Mouse (Mus musculus): ENCODE data around the gene Hoxd11.

Gene Hoxd11

DNA sequence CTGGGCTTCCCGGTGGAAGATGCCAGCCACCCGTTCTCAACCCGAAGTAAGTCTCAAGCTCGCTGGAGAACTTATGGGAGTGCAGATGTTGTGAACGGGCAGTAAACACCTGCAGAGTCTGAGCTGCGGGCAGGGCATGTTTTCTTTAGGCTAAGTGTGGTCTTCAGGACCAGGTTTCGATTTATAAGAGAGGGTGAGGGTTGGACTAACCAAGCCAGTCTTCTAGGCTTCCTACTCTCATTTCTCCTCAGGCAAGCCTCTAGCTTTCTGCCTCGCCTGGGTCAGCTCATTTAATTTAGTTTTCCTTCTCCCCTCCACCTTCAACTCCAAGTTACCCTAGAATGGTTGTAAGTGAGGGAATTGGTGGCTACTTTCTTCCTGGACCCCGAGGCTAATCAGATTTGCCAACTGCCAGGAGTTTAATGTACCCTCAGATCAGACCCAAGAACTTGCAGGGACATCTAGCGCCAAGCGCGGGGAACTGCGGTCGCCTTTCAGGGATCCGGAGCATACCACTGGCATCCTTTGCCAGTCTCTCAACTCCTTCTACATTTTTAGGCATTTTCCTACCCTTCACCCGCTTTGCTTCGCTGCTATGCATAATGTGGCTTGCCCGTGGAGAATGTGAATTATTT is 15.9 kb upstream of the Hoxd11 start:
- peak; percentile 30 for DNase-seq (ENCODE audit: low spot score)

DNA sequence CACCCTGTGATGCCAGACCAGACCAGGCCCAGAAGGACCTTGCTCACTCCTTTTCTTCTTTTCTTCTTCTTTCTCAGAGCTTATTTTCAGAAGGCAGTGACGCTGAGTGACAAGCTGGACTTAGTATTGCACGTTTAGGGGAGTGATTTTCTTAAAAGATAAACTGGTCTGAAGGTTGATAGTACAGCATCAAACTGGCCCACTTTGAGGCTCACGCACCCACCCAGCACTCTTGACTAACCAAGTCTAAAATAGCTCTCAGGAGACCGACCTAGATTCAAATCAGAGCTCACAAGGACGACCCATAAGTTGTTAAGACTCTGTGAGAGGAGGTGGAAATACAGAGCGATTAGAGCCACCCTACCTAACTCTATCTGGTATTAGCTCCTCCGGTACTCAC is 12.9 kb upstream of the Hoxd11 start:
- no peak for DNase-seq (ENCODE audit: low spot score)

DNA sequence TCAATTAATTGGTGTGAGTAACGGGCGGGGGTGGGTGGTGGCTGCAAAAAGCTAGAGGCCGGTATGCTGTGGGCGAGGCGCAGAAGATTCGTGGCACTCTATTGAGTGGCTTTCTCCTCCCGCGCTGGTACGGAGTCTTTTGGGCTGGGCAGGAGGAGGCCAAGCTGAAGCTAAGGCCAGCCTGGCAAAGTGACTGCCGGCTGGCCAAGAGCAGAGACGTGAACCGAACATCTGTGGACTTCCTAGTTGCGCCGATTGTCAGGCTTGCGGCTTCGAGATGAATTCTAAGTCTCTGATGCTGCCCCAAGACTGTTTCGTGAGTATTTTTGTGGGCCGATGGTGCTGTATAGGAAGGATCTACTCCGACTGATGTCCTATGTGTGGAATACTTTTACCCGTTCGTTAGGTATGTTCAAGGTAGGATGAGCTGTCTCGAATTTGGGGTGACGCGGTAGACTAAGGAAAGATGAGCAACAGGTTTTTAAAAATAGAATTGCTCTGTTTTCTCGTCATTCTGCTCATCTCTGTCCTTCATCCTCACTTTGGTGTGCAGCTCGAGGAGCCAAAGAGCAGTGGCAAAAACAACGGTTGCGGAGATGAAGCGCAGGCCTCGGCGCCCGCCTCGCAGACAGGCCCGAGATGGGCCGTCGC is 12.0 kb upstream of the Hoxd11 start:
- DNase-seq (ENCODE audit: low spot score), result no peak

- DNase-seq (ENCODE audit: low spot score), result no peak
These were observed 11.5 kb upstream of the Hoxd11 start, which contains the start of gene Hoxd13 for GRCm38 (mm10) chr2:74667842-74668357. Gene Hoxd13, plus strand, starts transcription at chr2:74668310.

DNA sequence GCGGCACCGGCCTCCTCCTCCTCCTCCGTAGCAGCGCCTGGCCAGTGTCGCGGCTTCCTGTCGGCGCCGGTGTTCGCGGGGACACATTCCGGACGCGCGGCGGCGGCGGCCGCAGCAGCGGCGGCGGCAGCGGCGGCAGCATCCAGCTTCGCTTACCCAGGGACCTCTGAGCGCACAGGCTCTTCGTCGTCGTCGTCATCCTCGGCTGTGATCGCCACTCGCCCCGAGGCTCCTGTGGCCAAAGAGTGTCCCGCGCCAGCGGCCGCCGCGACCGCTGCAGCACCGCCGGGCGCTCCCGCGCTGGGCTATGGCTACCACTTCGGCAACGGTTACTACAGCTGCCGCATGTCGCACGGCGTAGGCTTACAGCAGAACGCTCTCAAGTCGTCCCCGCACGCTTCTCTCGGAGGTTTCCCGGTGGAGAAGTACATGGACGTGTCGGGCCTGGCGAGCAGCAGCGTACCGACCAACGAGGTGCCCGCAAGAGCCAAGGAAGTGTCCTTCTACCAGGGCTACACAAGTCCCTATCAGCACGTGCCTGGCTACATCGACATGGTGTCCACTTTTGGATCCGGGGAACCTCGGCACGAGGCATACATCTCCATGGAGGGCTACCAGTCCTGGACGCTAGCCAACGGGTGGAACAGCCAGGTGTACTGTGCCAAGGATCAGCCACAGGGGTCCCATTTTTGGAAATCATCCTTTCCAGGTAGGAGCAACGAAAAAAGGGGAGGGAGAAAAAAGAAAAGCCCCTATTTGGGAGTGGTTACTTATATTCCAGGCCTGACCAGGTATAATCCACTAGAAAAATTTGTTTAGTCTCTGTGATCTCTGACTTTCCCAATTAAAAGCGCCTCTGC is 10.8 kb upstream of the Hoxd11 start:
- no peak for DNase-seq (ENCODE audit: low spot score)

DNA sequence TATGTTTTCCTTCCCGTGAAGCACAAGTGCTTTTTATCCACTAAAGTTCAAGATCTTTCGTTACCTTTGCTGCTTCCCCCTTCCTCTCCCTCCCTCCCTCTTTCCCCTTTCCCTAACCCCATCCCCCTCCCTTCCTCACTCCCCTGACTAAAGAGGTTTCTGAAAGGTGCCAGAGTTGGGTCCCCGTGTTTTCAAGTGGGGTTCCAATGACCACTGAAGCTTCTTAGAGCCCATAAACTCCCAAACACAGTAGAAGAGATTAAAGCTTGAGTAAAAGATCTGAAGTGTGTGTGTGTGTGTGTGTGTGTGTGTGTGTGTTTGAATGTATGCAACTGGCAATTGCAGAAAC is 10.2 kb upstream of the Hoxd11 start:
- no peak for DNase-seq (ENCODE audit: low spot score)

DNA sequence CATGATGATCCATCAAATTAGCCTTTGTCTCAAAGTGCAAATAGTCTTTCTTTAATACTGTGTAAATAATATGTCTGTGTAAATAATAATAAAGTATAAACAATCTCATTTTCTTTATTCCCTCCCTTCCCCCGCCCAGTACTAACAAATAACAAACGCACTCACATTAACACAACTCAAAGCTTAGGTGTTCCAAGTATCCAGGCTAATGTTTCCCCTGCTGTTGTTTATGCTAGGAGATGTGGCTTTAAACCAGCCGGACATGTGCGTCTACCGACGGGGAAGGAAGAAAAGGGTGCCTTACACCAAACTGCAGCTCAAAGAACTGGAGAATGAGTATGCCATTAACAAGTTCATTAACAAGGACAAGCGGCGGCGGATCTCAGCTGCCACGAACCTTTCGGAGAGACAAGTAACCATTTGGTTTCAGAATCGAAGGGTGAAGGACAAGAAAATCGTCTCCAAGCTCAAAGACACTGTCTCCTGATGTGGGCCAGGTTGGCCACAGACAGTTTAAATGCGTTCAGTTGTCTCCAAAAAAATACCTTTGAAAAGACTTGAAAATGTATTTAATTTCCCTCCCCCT is 9.6 kb upstream of the Hoxd11 start:
- DNase-seq (ENCODE audit: low spot score), result no peak

- no peak for DNase-seq (ENCODE audit: low spot score)
These were observed 8.6 kb upstream of the Hoxd11 start for GRCm38 (mm10) chr2:74670632-74671188.

DNA sequence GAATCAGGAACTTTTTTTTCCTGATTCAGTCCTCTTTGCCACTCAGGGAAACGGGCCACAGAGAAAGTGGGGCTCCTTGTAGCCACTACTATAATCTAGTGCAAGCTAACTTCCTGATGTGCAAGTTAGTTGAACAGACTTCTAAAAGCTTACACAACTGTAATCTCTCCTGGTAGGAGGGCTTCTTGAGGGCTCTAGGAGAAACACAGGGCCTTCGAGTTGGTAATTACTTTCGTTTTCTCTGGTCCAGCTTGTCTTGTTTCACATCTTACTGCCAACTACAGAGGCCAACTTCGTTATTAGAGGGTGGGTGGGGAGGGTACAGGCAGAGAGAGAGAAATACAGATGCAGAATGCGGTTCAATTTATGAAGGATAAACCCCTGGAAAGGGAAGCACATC is 7.5 kb upstream of the Hoxd11 start:
- DNase-seq (ENCODE audit: low spot score), result peak; percentile 17

GRCm38 (mm10) chr2:74672481-74673362 is 6.6 kb upstream of the Hoxd11 start:
- DNase-seq (ENCODE audit: low spot score), result peak; percentile 75

DNA sequence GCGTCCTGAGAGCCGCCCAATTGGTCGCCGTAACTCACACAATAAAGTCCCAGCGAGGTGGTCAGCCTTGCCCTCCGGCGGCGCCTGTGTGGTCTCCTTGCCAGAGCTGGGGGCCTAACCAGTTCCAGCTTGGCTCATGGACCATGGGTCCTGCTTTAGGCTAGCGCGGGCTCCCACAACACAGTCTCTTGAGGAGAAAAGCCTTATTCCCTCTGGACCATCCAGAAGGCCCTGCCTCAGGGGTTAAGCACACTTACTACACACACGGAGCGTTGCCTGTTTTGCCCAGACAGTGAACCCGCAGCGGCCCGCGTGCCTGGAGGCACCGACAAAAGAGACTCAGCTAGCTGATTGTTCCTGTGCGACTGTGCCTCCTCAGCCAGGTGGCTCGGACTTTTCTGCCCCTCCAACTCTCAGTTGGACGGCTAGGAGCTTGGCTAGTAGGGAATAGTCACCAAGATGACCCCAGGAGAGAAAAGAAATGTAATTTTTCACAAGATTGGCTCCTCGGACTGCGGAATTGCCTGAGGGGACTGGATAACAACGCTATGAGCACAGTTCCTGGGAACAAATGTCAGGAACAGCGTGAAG is 5.4 kb upstream of the Hoxd11 start:
- no peak for DNase-seq (ENCODE audit: low spot score)

DNA sequence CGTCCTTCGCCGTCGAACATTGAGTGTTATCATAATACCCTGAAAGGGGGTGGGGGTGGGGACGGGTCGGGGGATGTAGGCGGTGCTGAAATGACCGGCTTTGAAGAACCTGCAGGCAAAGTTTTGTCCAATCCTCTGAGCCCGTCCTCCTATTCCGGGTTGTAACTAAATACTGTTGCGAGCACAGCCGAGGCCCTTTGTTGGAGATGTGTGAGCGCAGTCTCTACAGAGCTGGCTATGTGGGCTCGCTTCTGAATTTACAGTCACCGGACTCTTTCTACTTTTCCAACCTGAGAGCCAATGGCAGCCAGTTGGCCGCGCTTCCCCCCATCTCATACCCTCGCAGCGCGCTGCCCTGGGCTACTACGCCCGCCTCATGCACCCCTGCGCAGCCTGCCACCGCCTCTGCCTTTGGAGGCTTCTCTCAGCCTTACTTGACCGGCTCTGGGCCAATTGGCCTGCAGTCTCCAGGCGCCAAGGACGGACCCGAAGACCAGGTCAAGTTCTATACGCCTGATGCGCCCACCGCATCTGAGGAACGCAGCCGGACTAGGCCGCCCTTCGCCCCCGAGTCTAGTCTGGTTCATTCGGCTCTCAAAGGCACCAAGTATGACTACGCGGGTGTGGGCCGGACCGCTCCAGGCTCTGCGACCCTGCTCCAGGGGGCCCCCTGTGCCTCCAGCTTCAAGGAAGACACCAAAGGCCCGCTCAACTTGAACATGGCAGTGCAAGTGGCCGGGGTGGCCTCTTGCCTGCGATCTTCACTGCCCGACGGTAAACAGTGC is 4.3 kb upstream of the Hoxd11 start, which contains the start of gene Hoxd12:
TSS of gene Hoxd12 (plus strand) at position 133 of the 785 bp plus-strand sequence.
- no peak for DNase-seq (ENCODE audit: low spot score)

- DNase-seq (ENCODE audit: low spot score), result no peak
These were observed 3.6 kb upstream of the Hoxd11 start for GRCm38 (mm10) chr2:74675666-74676282.

DNA sequence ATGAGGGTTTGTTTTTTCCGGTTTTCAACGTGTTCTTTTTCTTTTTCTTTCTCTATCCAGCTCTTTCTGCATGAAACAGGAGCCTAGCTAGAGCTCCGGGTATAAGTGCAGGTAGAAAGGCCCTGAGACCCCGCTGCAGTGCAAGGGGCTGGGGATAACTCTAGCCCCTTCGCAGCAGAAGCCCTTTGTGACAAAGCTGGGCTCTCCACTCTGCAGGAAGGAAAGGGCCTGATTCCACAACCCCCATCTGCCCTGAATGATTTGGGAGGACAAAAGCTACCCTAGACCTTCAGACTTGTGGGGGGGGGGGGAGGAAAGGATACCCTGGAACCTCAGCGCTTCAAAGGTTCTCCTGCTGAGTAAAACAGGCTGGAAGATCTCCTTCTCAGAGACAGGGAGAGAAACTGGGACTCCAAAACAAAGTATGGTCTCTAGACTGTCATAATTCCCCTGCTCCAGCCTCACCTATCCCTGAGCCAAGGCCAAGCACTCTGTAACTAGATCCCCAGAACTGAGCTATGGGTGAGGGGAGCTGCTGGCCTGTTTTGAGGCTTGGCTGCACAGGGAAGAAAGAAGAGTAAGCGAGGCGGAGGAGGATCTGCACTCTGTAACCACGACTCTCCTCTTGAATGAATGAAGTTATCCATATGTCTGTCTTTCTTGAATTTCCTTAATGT is 2.8 kb upstream of the Hoxd11 start:
- DNase-seq (ENCODE audit: low spot score), result no peak

DNA sequence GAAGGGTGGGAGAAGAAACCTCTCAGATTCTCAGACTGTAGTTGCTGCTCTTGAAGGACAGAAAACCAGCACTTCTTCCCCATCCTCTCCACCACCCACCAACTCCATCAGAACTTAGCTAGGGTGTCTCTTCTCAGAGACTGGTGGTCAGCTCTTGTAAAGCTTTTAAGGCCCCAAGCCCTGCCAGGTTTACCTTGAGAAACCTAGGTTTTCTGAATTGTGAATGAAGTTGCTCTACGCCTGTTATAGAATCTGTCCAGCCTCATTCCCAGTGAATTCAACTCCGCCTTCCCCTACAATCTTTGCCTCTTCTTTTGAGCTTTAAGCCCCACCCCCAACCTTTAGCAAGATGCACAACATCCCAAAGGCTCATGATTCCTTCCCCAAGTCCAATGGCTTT is 2.3 kb upstream of the Hoxd11 start:
- DNase-seq (ENCODE audit: low spot score), result no peak

DNA sequence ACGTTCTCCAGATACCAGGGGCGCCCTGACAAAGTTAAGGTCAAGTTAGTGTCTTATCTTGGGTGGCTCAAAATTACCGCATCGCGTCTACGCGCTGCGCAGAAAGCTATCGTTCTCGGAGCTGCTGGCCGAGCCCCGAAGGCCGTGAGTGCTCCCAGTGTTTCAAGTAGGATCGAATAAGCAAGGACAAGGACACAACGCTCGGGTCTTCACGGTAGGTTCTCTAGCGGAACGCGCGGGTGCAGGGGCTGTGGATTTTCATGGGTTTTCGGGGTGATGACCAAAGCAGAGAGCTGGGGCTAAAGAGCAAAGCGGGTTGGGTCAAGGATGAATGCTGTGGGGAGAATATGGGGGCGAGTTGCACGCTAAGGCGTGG is 227 bp downstream of the Hoxd11 start:
- no peak for DNase-seq (ENCODE audit: low spot score)

- DNase-seq (ENCODE audit: low spot score), result no peak
These were observed 623 bp downstream of the Hoxd11 start for GRCm38 (mm10) chr2:74679980-74680379.

DNA sequence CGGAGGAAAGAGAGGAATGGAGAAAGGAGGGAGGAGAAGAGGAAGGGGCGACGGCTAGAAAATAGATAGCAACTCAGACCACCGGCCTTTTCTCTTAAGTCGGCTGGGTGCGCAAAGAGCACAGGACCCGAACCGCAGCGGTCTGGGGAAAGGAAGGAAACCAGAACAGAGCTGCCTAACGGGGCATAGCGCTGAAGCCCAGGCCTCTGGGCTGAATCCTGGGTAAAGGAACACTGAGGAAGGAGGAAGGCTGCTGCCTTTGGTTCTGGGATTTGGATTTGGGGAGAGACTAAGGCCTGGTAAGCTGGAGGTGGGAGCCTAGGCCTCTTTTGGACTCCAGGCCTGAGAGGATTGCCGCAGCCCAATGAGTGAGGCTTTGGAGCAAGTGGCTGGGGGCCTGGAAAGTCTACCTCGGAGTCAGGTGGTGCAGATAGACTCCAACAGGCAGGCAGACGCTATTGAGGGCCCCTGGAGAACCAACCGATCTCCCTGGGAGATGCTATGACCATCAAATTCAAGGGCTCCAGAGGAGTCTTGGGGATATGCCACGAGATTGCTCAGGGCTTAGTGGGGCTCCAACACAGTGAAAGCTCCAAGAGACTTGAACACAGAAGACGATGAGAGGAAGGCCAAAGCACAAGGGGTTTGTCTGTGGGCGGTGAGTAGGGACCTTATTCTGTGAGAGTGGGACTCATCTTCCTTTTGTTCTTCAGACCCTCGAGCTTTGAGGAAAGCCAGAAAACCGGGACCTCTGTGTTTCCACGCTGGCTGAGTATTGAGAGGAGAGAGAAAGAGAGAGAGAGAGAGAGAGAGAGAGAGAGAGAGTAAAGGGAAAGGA is 1.4 kb downstream of the Hoxd11 start:
- DNase-seq (ENCODE audit: low spot score), result no peak

Measured in MN1 (cell line).